Mouse (Mus musculus): ENCODE measurements at regions not wholly inside any gene's neighbourhood (a gene's known extent, or its start where the extent isn't known, plus 50 kb on each side); places are given as distances from the start of the nearest gene placed in this dataset.

DNA sequence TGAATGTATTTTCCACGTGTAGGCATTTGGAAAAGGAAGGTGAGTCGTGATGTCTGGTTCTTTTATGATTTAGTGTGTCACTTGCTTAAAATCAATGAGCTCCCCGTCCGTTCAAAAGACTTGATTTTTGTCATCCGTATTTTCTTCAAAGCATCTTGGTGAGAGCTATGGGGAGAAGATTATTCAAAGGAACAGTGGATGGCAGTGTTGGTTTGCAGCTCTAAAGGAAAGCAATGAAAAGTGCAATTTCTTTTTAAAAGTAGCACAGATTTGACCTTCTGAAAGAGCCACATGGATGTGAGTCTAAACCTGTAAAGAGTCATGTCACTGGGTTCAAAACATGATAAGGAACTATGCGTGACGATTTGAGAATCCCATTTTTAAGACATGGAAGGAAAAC lies 313.3 kb upstream of the BC052040 start:
- Histone ChIP-seq H3K27ac (no peak overlapping the region), H3K4me1 (no peaks in the 10 kb centered on the region), H3K27me3 (no peaks in the 10 kb centered on the region), H3K9ac (no peak overlapping the region), H3K4me3 (no peak overlapping the region), H3K9me3 (no peaks in the 10 kb centered on the region), H3K4me2 (no peak overlapping the region), H3K36me3 (no peaks in the 10 kb centered on the region)
- WGBS: 75% methylated on average over 7 of the region's 7 CpGs
- no peak for ATAC-seq (ENCODE audit: insufficient number of reproducible peaks, insufficient read depth, low FRiP score, low TSS enrichment, low read depth)

DNA sequence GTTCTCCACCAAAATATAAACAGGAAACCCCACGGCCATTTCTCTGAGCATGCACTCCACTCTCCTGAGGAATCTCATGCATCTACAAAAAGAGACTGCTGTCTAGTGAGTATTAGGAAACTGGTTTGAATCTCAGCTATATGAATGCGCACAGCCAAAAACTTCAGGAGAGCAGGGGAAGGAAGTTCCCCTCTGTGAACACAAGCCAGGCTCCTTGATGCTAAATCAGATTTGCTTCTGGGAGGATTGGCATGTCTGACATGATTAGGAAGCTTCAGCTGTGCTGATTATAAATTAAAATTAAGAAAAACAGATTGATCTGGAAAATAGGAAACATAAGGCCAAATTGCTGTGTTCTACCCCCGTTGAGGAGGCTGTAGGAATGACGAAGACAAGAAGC lies 304.1 kb upstream of the BC052040 start:
- Histone ChIP-seq H3K4me3 (0 out of 2 replicates have a peak overlapping the region, but pooled peaks have one; percentile 4), H3K9me3 (no peaks in the 10 kb centered on the region), H3K36me3 (no peaks in the 10 kb centered on the region), H3K4me1 (peaks cover 10% of the 10 kb centered on the region), H3K27ac (no peak overlapping the region), H3K27me3 (no peaks in the 10 kb centered on the region), H3K9ac (no peak overlapping the region), H3K4me2 (peak overlapping the region; percentile 39)
- ATAC-seq (ENCODE audit: insufficient number of reproducible peaks, insufficient read depth, low FRiP score, low TSS enrichment, low read depth): no peak
- 17% methylated on average over 4 of the region's 4 CpGs for WGBS

DNA sequence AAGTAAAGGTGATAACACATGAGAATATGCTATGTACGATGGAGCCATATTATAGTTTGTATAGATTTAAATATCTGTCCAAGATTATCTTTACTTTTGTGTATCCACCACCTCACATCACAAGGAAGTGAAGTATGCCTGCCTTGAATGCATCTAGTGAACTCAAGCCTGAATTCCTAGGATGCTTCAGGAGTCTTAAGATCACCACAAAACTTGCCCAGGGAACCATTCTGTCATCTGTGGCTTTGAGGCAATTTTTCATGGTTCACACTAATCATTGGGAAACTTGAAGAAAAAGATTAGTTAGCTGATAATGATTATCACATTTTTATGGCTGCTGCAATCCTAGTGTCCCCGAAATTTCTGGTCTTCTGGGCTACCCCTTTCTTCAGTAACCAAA lies 288.5 kb upstream of the BC052040 start:
- no peak overlapping the region for H3K9ac ChIP-seq
- H3K4me3 ChIP-seq: no peak overlapping the region
- no peak overlapping the region for H3K27ac ChIP-seq
- no peaks in the 10 kb centered on the region for H3K9me3 ChIP-seq
- ATAC-seq (ENCODE audit: insufficient number of reproducible peaks, insufficient read depth, low FRiP score, low TSS enrichment, low read depth): no peak
- H3K4me1 ChIP-seq: peaks cover 11% of the 10 kb centered on the region
- H3K4me2 ChIP-seq: no peak overlapping the region
- H3K36me3 ChIP-seq: no peaks in the 10 kb centered on the region
- no peaks in the 10 kb centered on the region for H3K27me3 ChIP-seq
- WGBS: 36% methylated on average over 2 of the region's 2 CpGs

- Histone ChIP-seq H3K4me1 (peaks cover 9% of the 10 kb centered on the region), H3K9me3 (no peaks in the 10 kb centered on the region), H3K9ac (no peak overlapping the region), H3K27me3 (no peaks in the 10 kb centered on the region), H3K4me2 (no peak overlapping the region), H3K27ac (no peak overlapping the region), H3K4me3 (no peak overlapping the region), H3K36me3 (no peaks in the 10 kb centered on the region)
- ATAC-seq (ENCODE audit: insufficient number of reproducible peaks, insufficient read depth, low FRiP score, low TSS enrichment, low read depth): no peak
- WGBS: 79% methylated on average over 6 of the region's 6 CpGs
These were observed 284.1 kb upstream of the BC052040 start for GRCm38 (mm10) chr2:115297463-115297862.

DNA sequence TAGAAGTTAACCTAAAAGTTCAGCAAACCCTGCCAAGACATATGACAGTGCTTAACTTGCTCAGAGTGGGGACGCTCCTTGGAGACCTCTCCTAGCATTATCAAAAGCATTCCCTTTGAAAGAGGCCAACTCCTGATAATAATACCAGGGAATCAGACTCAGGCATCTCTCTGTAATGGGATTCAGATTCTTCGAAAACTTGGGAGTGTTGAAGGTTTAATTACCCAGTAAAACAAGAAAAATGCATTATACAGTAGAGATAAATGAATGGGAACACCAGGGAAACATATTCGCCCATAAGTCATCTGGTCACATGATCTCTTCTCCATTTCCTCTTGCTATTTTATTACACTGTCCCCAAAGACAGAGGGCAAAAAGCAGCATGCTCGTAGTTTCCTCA lies 274.3 kb upstream of the BC052040 start:
- no peak overlapping the region for H3K4me2 ChIP-seq

GRCm38 (mm10) chr2:115309856-115310631 lies 271.5 kb upstream of the BC052040 start:
- Histone ChIP-seq H3K27ac (no peak overlapping the region), H3K4me2 (no peak overlapping the region), H3K27me3 (no peaks in the 10 kb centered on the region), H3K4me3 (no peak overlapping the region), H3K9ac (no peak overlapping the region), H3K9me3 (no peaks in the 10 kb centered on the region), H3K4me1 (no peaks in the 10 kb centered on the region), H3K36me3 (no peaks in the 10 kb centered on the region)
- no peak for ATAC-seq (ENCODE audit: insufficient number of reproducible peaks, insufficient read depth, low FRiP score, low TSS enrichment, low read depth)
- 68% methylated on average over 4 of the region's 4 CpGs for WGBS

More for the DNA sequence above, 274.3 kb upstream of the BC052040 start:
- Histone ChIP-seq H3K9me3 (no peaks in the 10 kb centered on the region), H3K27me3 (no peaks in the 10 kb centered on the region), H3K4me1 (no peaks in the 10 kb centered on the region), H3K9ac (no peak overlapping the region), H3K36me3 (no peaks in the 10 kb centered on the region), H3K4me3 (no peak overlapping the region), H3K27ac (no peak overlapping the region)
- 64% methylated on average over 4 of the region's 4 CpGs for WGBS
- ATAC-seq (ENCODE audit: insufficient number of reproducible peaks, insufficient read depth, low FRiP score, low TSS enrichment, low read depth): no peak

GRCm38 (mm10) chr2:115318551-115318950 lies 263.0 kb upstream of the BC052040 start:
- Histone ChIP-seq H3K27me3 (no peaks in the 10 kb centered on the region), H3K9me3 (no peaks in the 10 kb centered on the region), H3K4me3 (no peak overlapping the region), H3K36me3 (no peaks in the 10 kb centered on the region), H3K4me2 (no peak overlapping the region), H3K4me1 (0 out of 2 replicates have a peak, but pooled peaks cover 3% of the 10 kb centered on the region), H3K27ac (no peak overlapping the region), H3K9ac (no peak overlapping the region)
- 35% methylated on average over 3 of the region's 3 CpGs for WGBS
- no peak for ATAC-seq (ENCODE audit: insufficient number of reproducible peaks, insufficient read depth, low FRiP score, low TSS enrichment, low read depth)

DNA sequence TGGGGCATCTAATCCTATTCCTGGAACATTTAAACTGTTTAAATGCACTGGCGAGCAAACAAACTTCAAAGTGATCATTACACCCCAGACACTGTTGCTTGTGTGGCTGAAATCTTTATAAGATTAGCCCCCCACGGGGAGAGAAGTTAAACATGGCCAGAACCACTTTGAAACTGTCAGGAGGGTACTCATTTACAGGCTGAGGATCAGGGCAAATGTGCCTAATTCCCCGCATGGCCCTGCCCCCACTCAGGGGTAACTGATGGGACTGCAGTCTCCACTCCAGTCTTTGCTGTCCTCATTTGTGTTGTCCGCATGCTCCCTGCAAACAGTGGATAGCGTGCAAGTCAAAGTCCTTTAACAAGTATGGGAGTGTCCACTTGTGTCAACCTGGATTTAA lies 258.9 kb upstream of the BC052040 start:
- H3K4me2 ChIP-seq: no peak overlapping the region
- no peaks in the 10 kb centered on the region for H3K27me3 ChIP-seq
- 0 out of 2 replicates have a peak, but pooled peaks cover 3% of the 10 kb centered on the region for H3K4me1 ChIP-seq
- 36% methylated on average over 5 of the region's 5 CpGs for WGBS
- no peak overlapping the region for H3K4me3 ChIP-seq
- H3K9ac ChIP-seq: no peak overlapping the region
- no peaks in the 10 kb centered on the region for H3K9me3 ChIP-seq
- H3K27ac ChIP-seq: no peak overlapping the region
- no peaks in the 10 kb centered on the region for H3K36me3 ChIP-seq
- no peak for ATAC-seq (ENCODE audit: insufficient number of reproducible peaks, insufficient read depth, low FRiP score, low TSS enrichment, low read depth)

- no peak overlapping the region for H3K27ac ChIP-seq
- H3K4me3 ChIP-seq: no peak overlapping the region
- H3K9me3 ChIP-seq: no peaks in the 10 kb centered on the region
- 0 out of 2 replicates have a peak, but pooled peaks cover 3% of the 10 kb centered on the region for H3K4me1 ChIP-seq
- 70% methylated on average over 2 of the region's 2 CpGs for WGBS
- no peaks in the 10 kb centered on the region for H3K27me3 ChIP-seq
- no peak for ATAC-seq (ENCODE audit: insufficient number of reproducible peaks, insufficient read depth, low FRiP score, low TSS enrichment, low read depth)
- H3K4me2 ChIP-seq: no peak overlapping the region
- H3K36me3 ChIP-seq: no peaks in the 10 kb centered on the region
- H3K9ac ChIP-seq: no peak overlapping the region
These were observed 255.0 kb upstream of the BC052040 start for GRCm38 (mm10) chr2:115326526-115326925.

DNA sequence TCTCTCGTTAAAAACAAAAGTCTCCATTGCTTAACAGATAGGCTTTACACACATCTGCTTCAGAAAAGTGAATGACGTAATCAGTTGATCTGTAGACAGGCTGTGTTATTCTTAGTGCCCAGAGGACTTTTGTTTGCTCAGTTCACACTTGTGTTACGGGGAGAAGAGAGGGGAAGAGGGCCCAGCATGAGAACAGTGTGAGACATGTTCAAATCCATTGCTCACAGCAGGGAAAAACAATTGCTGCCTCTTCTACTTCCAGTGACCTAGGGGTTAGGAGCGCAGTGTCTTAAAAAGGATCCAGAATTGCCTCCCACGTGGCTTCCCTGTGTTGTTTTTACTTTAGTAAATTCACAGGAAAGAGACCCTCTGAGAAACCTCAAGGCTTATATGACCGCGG lies 243.3 kb upstream of the BC052040 start:
- Histone ChIP-seq H3K9ac (no peak overlapping the region), H3K4me1 (no peaks in the 10 kb centered on the region), H3K9me3 (no peaks in the 10 kb centered on the region), H3K27ac (no peak overlapping the region), H3K4me2 (no peak overlapping the region), H3K4me3 (no peak overlapping the region), H3K27me3 (no peaks in the 10 kb centered on the region), H3K36me3 (no peaks in the 10 kb centered on the region)
- ATAC-seq (ENCODE audit: insufficient number of reproducible peaks, insufficient read depth, low FRiP score, low TSS enrichment, low read depth): no peak
- 42% methylated on average over 7 of the region's 7 CpGs for WGBS

GRCm38 (mm10) chr2:115339034-115339433 lies 242.5 kb upstream of the BC052040 start:
- no peaks in the 10 kb centered on the region for H3K27me3 ChIP-seq
- WGBS: 53% methylated on average over 4 of the region's 4 CpGs
- H3K9me3 ChIP-seq: no peaks in the 10 kb centered on the region
- H3K4me2 ChIP-seq: no peak overlapping the region
- H3K27ac ChIP-seq: no peak overlapping the region
- no peak for ATAC-seq (ENCODE audit: insufficient number of reproducible peaks, insufficient read depth, low FRiP score, low TSS enrichment, low read depth)
- H3K36me3 ChIP-seq: no peaks in the 10 kb centered on the region
- H3K9ac ChIP-seq: no peak overlapping the region
- no peak overlapping the region for H3K4me3 ChIP-seq
- H3K4me1 ChIP-seq: no peaks in the 10 kb centered on the region

- no peak overlapping the region for H3K4me2 ChIP-seq
- no peaks in the 10 kb centered on the region for H3K27me3 ChIP-seq
- 93% methylated on average over 14 of the region's 14 CpGs for WGBS
- no peak overlapping the region for H3K9ac ChIP-seq
- H3K9me3 ChIP-seq: no peaks in the 10 kb centered on the region
- H3K4me3 ChIP-seq: no peak overlapping the region
- no peaks in the 10 kb centered on the region for H3K36me3 ChIP-seq
- H3K27ac ChIP-seq: no peak overlapping the region
- H3K4me1 ChIP-seq: peaks cover 8% of the 10 kb centered on the region
- ATAC-seq (ENCODE audit: insufficient number of reproducible peaks, insufficient read depth, low FRiP score, low TSS enrichment, low read depth): no peak
These were observed 239.2 kb upstream of the BC052040 start for GRCm38 (mm10) chr2:115342360-115342759.

All from embryonic facial prominence, embryonic 13.5 days (tissue).